Mouse (Mus musculus) adrenal gland, postnatal 10 days (tissue): ENCODE data around the gene Mndal. TPM values are rescaled to one million over a fixed set of nuclear protein-coding genes. Genes with fewer than 3 reads are reported as not detected.

Experiments used
- total RNA-seq, 2 experiments: library from RNA; stranded (reverse); gene quantifications; 2 replicates each; pipeline ENCODE4 v1.2.3; 2021

Gene Mndal
- total RNA-seq, 2 experiments from 2014 or later, result 13.9 to 15.0 TPM

Other genes with a start within 250 kb of the Mndal start
- gene Ifi207, start 200.7 kb downstream of the Mndal start, total RNA-seq, result 1 to 10 TPM; 2.2 to 4.5 TPM
- 1 to 10 TPM; 2.8 to 4.9 TPM for gene Ifi204, start 175.5 kb downstream of the Mndal start, total RNA-seq
- 1 to 10 TPM in 1 of 2 experiments, under 1 TPM in 1; 0.55 to 1.7 TPM for gene Ifi211, start 29.4 kb downstream of the Mndal start, total RNA-seq
- gene Ifi203, start 181 bp upstream of the Mndal start, total RNA-seq, result 10 to 100 TPM in 1 of 2 experiments, 1 to 10 TPM in 1; 8.6 to 12.1 TPM
- not detected for gene Ifi202b, start 40.3 kb upstream of the Mndal start, total RNA-seq
- gene Ifi205, start 89.3 kb upstream of the Mndal start, total RNA-seq, result 1 to 10 TPM; 1.3 to 3.9 TPM
- not detected for gene Olfr433, start 98.2 kb upstream of the Mndal start, total RNA-seq
- not detected for gene Olfr432, start 106.7 kb upstream of the Mndal start, total RNA-seq
- not detected for gene Olfr430, start 124.1 kb upstream of the Mndal start, total RNA-seq
- not detected for gene Olfr429, start 141.8 kb upstream of the Mndal start, total RNA-seq
- gene Olfr427, start 154.4 kb upstream of the Mndal start, total RNA-seq, result not detected
- not detected for gene Olfr231, start 178.7 kb upstream of the Mndal start, total RNA-seq
- not detected for gene Olfr424, start 189.0 kb upstream of the Mndal start, total RNA-seq
- not detected for gene Olfr420, start 213.1 kb upstream of the Mndal start, total RNA-seq
- gene Spta1, start 230.3 kb upstream of the Mndal start, total RNA-seq, result 1 to 10 TPM; 2.6 to 5.1 TPM